Mouse (Mus musculus) mesoderm, embryonic 11.5 days (tissue): ENCODE measurements around the gene Arid3b.

Experiments used
- DNase-seq: peaks from one replicate; pipeline ENCODE4 v3.0.0-alpha.2; 2012; ENCODE audit warnings: low read depth, low spot score

Gene Arid3b

GRCm38 (mm10) chr9:57750901-57751300, 85.7 kb downstream of the Arid3b start:
- DNase-seq, result no peak

GRCm38 (mm10) chr9:57748831-57749230, 87.8 kb downstream of the Arid3b start:
- no peak for DNase-seq

GRCm38 (mm10) chr9:57748137-57748536, 88.5 kb downstream of the Arid3b start:
- no peak for DNase-seq

GRCm38 (mm10) chr9:57747067-57747466, 89.5 kb downstream of the Arid3b start:
- no peak for DNase-seq

DNA sequence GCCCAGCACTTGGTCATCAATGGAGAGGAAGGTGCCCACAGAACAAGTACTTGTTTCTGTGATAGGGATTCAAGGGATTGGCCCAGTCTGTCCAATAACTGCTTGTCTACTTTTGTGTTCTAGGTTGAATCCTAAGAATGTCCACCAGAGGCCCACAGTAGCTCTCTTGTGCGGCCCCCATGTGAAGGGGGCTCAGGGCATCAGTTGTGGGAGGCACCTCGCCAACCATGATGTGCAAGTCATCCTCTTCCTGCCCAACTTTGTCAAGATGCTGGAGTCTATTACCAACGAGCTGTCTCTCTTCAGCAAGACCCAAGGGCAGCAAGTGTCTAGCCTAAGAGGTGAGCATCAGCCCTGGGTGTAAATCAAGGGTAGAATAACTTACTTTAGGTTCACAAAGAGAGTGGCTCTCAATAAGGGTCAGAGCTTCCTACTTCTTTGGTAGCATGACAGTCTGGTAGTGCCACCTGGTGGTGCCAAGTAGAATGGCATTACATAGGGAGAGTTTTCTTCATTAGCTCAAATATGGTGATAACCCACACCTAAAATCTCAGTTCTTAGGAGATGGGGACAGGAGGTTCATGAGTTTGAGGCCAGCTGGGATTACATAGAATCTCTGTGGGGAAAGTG, 92.0 kb downstream of the Arid3b start:
- DNase-seq, result peak; percentile 72
